Mouse (Mus musculus): ENCODE measurements at regions not wholly inside any gene's neighbourhood (a gene's known extent, or its start where the extent isn't known, plus 50 kb on each side); places are given as distances from the start of the nearest gene placed in this dataset.

GRCm38 (mm10) chr9:33915349-33916056 is 570.2 kb upstream of the Kirrel3 start:
- DNase-seq (ENCODE audit: low spot score in 2 of 2), result no peak

- DNase-seq (ENCODE audit: low spot score in 2 of 2), result no peak
Observed at GRCm38 (mm10) chr9:33930286-33930685, 555.4 kb upstream of the Kirrel3 start.

- DNase-seq (ENCODE audit: low spot score in 2 of 2), result no peak
Observed at GRCm38 (mm10) chr9:33934071-33934470, 551.6 kb upstream of the Kirrel3 start.

- DNase-seq (ENCODE audit: low spot score in 2 of 2), result no peak
Observed at GRCm38 (mm10) chr9:33954319-33954718, 531.4 kb upstream of the Kirrel3 start.
